Mouse (Mus musculus) retina, adult 2 months (tissue): ENCODE results near the gene Acot2.
"Not testable (repeated sequence)": the region's sequence is repeated elsewhere in the genome, so short reads cannot be mapped to it uniquely, and the experiment has no call there.

Experiments used
- DNase-seq: peaks from one replicate; pipeline ENCODE4 v3.0.0-alpha.2; 2012; ENCODE audit warnings: low read depth, low spot score

Gene Acot2

GRCm38 (mm10) chr12:83987583-83988441, at the start of gene Acot2:
Acot2 (plus strand) TSS chr12:83987861.
- DNase-seq = peak; percentile 59

GRCm38 (mm10) chr12:83938592-83938991, 49.1 kb upstream of the Acot2 start:
- DNase-seq = not testable (repeated sequence)

GRCm38 (mm10) chr12:83939332-83939731, 48.3 kb upstream of the Acot2 start:
- DNase-seq = no peak

GRCm38 (mm10) chr12:83940031-83940430, 47.6 kb upstream of the Acot2 start:
- DNase-seq = no peak

- no peak for DNase-seq
Observed at GRCm38 (mm10) chr12:83941938-83942337, 45.7 kb upstream of the Acot2 start.

GRCm38 (mm10) chr12:83947260-83947811, 40.3 kb upstream of the Acot2 start:
- no peak for DNase-seq

- no peak for DNase-seq
Observed at GRCm38 (mm10) chr12:83949043-83949442, 38.6 kb upstream of the Acot2 start.

GRCm38 (mm10) chr12:83949776-83950492, 37.7 kb upstream of the Acot2 start:
- DNase-seq = no peak

- DNase-seq = peak; percentile 55
Observed at GRCm38 (mm10) chr12:83950493-83950839, 37.2 kb upstream of the Acot2 start, which contains the start of gene Riox1. Riox1 (plus strand) TSS chr12:83950608.

GRCm38 (mm10) chr12:83950840-83951701, 36.6 kb upstream of the Acot2 start:
- DNase-seq = no peak

- DNase-seq = no peak
Observed at GRCm38 (mm10) chr12:83951711-83952575, 35.7 kb upstream of the Acot2 start.

GRCm38 (mm10) chr12:83958278-83958677, 29.4 kb upstream of the Acot2 start:
- no peak for DNase-seq

- DNase-seq = no peak
Observed at GRCm38 (mm10) chr12:83965235-83965634, 22.4 kb upstream of the Acot2 start.

- no peak for DNase-seq
Observed at GRCm38 (mm10) chr12:83972117-83972516, 15.5 kb upstream of the Acot2 start.

GRCm38 (mm10) chr12:83978862-83979261, 8.8 kb upstream of the Acot2 start:
- DNase-seq = no peak

- no peak for DNase-seq
Observed at GRCm38 (mm10) chr12:83981615-83982014, 6.0 kb upstream of the Acot2 start.

- no peak for DNase-seq
Observed at GRCm38 (mm10) chr12:83984752-83985151, 2.9 kb upstream of the Acot2 start, which contains the start of gene Heatr4. Heatr4 (minus strand) TSS chr12:83984852.

GRCm38 (mm10) chr12:83987242-83987582, 449 bp upstream of the Acot2 start:
- DNase-seq = no peak

GRCm38 (mm10) chr12:83988483-83988882, 822 bp downstream of the Acot2 start:
- DNase-seq = no peak

GRCm38 (mm10) chr12:83989378-83989777, 1.7 kb downstream of the Acot2 start:
- DNase-seq = no peak

- DNase-seq = no peak
Observed at GRCm38 (mm10) chr12:83997221-83997620, 9.6 kb downstream of the Acot2 start.
